Mouse (Mus musculus) retina, embryonic 14.5 days (tissue): ENCODE measurements at regions not wholly inside any gene's neighbourhood (a gene's known extent, or its start where the extent isn't known, plus 50 kb on each side); places are given as distances from the start of the nearest gene placed in this dataset.
A peak's percentile ranks its signal among the peaks of the same experiment; 100 is the strongest.
"Not testable (repeated sequence)": the region's sequence is repeated elsewhere in the genome, so short reads cannot be mapped to it uniquely, and the experiment has no call there.

ENCODE experiments used
- DNase-seq: peaks from one replicate; pipeline ENCODE4 v3.0.0-alpha.2; 2015; ENCODE audit warnings: low spot score

GRCm38 (mm10) chr17:4024384-4024783, 328.3 kb upstream of the Nox3 start:
- DNase-seq, result no peak

GRCm38 (mm10) chr17:4029202-4029601, 333.1 kb upstream of the Nox3 start:
- peak; percentile 21 for DNase-seq

GRCm38 (mm10) chr17:4034816-4035360, 338.8 kb upstream of the Nox3 start:
- DNase-seq, result no peak

GRCm38 (mm10) chr17:4040104-4040664, 344.1 kb upstream of the Nox3 start:
- peak; percentile 36 for DNase-seq

- DNase-seq, result not testable (repeated sequence)
These were observed 364.1 kb upstream of the Nox3 start for GRCm38 (mm10) chr17:4060186-4060585.

- no peak for DNase-seq
These were observed 377.3 kb upstream of the Nox3 start for GRCm38 (mm10) chr17:4073381-4073780.

GRCm38 (mm10) chr17:4080564-4080963, 384.5 kb upstream of the Nox3 start:
- no peak for DNase-seq

GRCm38 (mm10) chr17:4094621-4095020, 398.6 kb upstream of the Nox3 start:
- DNase-seq, result no peak

GRCm38 (mm10) chr17:4103321-4103720, 407.3 kb upstream of the Nox3 start:
- DNase-seq, result no peak

- peak; percentile 28 for DNase-seq
These were observed 413.2 kb upstream of the Nox3 start for GRCm38 (mm10) chr17:4109263-4109662.

- DNase-seq, result no peak
These were observed 417.0 kb upstream of the Nox3 start for GRCm38 (mm10) chr17:4113021-4113420.

GRCm38 (mm10) chr17:4116476-4116875, 420.4 kb upstream of the Nox3 start:
- no peak for DNase-seq

- no peak for DNase-seq
These were observed 437.6 kb upstream of the Nox3 start for GRCm38 (mm10) chr17:4133678-4134077.

- DNase-seq, result no peak
These were observed 467.4 kb upstream of the Nox3 start for GRCm38 (mm10) chr17:4163502-4163901.

- no peak for DNase-seq
These were observed 477.9 kb upstream of the Nox3 start for GRCm38 (mm10) chr17:4173951-4174361.

GRCm38 (mm10) chr17:4175006-4175405, 478.9 kb upstream of the Nox3 start:
- peak; percentile 28 for DNase-seq

- DNase-seq, result peak; percentile 13
These were observed 480.5 kb upstream of the Nox3 start for GRCm38 (mm10) chr17:4176524-4176923.

- peak; percentile 39 for DNase-seq
These were observed 481.6 kb upstream of the Nox3 start for GRCm38 (mm10) chr17:4177485-4178150.

- DNase-seq, result no peak
These were observed 483.2 kb upstream of the Nox3 start for GRCm38 (mm10) chr17:4179271-4179670.

GRCm38 (mm10) chr17:4182106-4182505, 486.0 kb upstream of the Nox3 start:
- DNase-seq, result no peak

- no peak for DNase-seq
These were observed 490.7 kb upstream of the Nox3 start for GRCm38 (mm10) chr17:4186802-4187201.

- no peak for DNase-seq
These were observed 491.5 kb upstream of the Nox3 start for GRCm38 (mm10) chr17:4187606-4188005.

GRCm38 (mm10) chr17:4196793-4197448, 500.9 kb upstream of the Nox3 start:
- DNase-seq, result no peak
